Mouse (Mus musculus): Measurements from ENCODE around the gene Adgrg5. TPM values are rescaled to one million over a fixed set of nuclear protein-coding genes. Genes with fewer than 3 reads are reported as not detected.

Gene Adgrg5
- polyA plus RNA-seq, 1 experiment, result 13.2 TPM

DNA sequence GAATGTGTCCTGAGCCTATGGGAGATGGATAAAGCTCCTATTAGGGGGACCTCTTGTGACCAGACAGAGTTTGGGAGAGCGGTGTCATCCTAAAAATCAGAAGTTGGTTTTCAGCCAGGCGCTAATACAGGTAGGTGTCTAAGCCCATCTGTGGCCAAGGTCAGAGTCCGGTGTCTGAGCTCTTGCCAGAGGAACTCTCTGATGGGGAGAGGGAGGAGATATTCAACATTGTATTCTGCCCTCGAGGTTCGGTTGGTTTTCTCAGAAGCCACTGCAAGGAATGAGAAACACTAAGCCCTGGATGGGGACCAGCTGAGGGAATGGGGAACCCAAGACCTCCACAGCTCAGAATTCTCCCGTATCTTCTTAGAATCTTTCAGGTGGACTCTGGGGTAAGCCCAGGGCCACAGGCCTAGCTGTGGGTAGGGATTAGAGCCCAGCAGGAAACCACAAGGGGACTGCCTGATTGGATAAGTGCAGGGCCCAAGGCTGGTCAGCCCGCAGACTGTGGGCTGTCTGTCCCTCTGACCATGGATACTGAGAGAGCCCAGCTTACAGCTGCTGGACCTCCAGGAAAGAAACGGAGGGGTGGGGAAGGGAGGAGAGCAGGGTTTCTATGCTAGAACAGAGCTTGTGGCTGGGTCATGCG is 7.1 kb upstream of the Adgrg5 start:
- no peak for DNase-seq (ENCODE audit: low read depth, low spot score)
- WGBS, result 55% methylated on average over 9 of the region's 9 CpGs

DNA sequence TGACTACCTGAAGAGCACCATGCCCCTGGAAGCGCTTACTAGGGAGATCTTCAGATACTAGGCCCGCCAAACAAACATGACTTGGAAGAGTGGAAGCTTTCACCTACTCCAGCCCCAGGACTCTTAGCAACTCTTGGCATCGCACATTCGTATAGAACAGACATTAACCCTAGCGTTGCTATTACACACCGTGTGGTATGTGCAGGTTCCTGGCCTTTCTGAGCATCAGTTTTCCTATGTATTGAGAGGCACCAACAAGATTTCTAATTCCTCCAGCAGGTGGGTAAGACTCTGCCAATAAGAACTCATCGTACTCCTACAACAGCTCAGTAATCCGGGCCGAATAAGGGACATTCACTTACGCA is 6.6 kb upstream of the Adgrg5 start:
- 27% methylated on average over 10 of the region's 10 CpGs for WGBS
- no peak for DNase-seq (ENCODE audit: low read depth, low spot score)

DNA sequence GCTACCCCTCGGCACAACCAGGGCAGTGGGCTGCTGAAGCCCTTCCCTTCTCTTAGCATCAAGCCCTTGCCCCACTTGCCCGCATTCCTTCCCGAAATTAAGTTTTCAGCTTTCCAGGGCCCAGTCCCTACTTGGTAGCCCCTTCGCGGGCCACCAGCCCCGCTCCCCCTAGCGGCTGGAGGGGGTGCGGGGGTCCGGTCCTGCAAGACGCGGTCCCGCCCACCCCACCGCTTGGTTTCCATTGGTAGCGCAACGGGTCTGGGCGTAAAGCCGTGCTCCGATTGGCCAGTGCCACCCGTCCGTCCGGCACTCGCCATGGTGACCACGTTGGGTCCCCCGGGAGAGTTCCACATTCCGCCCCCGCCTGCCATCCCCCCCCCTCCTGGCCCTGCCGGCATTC is 6.1 kb upstream of the Adgrg5 start:
- under 1% methylated on average over 27 of the region's 27 CpGs for WGBS
- no peak for DNase-seq (ENCODE audit: low read depth, low spot score)

DNA sequence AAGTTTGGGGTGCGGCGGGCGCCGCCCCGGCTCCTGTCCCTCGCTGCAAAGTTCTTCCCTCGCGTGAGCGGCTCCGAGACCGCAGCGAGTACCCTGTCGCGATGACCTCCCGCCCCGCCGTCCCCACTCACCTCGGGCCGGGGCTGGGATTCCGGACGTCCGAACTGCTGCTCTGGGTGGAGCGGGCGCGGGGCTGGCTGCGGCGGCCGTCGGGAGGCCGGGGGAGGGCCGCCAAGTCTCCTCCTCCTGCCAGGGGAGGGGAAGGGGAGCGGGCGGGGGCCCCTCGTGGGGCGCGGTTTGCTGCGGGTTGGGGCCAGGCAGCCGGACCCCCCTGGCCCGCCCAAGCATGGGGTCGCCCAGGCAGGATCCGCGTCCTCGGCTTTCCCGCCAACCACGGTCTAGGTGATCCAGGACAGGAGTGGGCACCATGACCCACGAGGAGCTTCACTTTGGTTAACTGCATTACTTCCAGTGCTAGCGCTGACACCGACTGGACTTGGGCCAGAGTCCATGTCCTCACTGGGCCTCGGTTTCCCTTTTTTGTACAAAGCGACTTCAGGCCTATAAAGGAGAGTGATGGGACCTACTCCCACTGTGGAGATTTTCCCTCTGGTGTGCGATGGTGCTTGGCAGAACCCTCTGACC is 5.5 kb upstream of the Adgrg5 start, which contains the start of gene Ccdc102a:
Ccdc102a (minus strand) TSS at position 248 of the 645 bp plus-strand sequence.
- 4% methylated on average over 44 of the region's 51 CpGs for WGBS
- no peak for DNase-seq (ENCODE audit: low read depth, low spot score)

DNA sequence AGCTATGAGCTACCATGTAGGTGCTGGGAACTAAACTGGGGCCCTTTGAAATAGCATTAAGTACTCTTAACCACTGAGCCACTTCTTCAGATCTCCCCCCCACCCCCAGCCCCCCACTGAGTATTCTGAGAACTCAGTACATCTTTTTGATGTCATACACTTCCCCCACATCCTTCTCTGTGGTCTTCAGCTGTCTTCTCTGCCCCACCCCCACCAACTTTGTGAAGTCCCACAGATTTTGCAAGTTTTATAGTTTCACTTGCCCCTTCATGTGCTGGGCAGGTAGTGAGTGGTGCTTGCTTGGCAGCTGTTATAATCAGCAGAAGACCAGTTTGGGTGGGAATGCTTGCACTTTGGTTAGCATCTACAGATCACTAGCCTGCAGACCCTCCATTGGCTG is 4.2 kb upstream of the Adgrg5 start:
- DNase-seq (ENCODE audit: low read depth, low spot score), result no peak

DNA sequence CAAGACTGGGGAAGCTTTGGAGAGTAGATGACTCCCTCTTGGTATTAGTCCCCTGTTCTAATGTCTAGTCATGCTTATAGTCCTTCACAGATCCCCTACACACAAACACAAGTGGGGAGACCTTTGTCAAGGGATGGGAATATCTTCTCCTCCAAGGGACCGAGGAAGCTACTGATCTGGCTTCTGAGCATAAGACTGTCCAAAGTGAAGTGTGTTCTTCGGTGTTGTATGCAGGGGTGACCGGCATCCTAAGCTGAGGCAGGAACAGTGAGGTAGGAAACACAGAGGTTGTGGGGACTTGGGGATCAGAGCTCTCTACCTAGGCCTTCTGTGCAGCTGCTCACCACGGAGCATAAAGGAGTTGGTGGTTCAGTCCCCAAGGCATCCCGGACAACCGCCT is 1.3 kb upstream of the Adgrg5 start:
- WGBS, result 49% methylated on average over 6 of the region's 6 CpGs
- no peak for DNase-seq (ENCODE audit: low read depth, low spot score)

DNA sequence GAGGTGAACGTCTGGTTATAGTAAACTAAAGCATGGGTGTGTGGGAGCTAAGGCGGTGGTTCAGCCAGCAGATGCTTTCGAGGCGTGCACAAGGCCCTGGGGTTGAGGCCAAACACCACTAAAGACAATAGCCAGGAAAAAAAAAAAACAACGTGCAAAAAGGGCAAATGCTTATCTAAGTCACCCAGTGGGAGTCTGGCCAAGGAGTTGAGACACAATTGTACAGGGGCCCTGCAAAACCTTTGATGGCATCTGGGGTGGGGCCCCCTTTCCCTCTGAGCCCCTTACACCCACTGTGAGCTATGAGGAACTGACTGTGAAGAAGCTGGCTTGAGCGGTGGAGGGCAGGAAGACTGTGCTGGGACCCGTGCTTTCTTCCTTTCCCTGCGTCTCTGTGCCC is 892 bp upstream of the Adgrg5 start:
- DNase-seq (ENCODE audit: low read depth, low spot score), result no peak
- 13% methylated on average over 8 of the region's 8 CpGs for WGBS

DNA sequence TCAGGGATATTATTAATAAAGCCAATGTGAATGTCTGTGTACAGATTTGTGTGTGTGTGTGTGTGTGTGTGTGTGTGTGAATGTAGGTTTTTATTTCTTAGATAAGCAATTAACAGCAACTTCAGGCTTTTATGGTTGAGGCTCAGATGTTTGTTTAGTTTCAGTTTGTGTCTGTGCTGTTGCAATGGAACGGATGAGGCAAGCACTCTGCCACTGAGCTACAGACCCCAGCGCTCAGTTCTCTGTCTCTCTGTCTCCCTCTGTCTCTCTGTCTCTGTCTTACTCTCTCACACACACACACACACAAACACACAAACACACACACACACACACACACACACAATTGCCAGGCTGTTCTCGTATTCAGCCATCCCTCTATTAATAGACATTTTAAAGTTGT is 4.7 kb downstream of the Adgrg5 start:
- no peak for DNase-seq (ENCODE audit: low read depth, low spot score)
- 41% methylated on average over 3 of the region's 3 CpGs for WGBS

DNA sequence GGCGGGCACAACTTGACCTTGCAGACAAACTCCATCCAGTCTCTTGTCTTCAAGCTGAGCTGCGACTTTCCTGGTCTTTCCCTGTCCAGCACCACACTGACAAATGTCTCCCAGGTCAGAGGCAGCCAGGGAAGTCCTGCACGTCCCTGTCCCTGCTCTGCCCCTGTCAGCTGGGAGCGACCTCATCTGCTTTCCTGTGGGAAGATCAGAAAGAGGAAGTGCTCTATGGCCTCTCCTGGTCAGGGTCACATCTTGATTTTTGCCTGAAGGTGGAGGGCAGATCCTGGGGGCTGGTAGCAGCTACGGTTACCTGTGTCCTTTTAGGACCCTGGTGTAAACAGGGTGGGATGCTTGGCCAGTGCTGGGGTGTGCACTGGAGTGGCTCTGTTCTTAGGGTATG is 10.4 kb downstream of the Adgrg5 start:
- 46% methylated on average over 5 of the region's 5 CpGs for WGBS
- no peak for DNase-seq (ENCODE audit: low read depth, low spot score)

DNA sequence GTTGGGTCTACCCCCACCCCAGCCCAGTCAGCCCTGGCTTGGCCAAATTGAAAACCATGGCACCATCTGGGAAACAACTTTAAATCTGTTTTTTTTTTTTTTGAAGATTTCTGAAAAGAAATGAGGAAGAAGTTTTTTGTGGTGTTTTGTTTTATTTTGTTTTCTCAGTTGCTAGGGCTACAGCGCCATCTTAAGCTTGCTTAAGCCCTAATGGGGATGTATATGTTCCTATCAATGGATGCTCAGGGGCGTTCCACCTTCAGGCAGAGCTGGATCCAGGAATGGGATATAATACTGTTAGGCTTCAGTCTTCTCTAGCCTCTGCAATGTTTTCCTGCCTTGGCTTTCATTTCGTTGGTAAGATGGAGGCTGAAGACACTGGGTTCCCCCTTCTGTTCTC is 11.7 kb downstream of the Adgrg5 start:
- WGBS, result 63% methylated on average over 3 of the region's 3 CpGs
- DNase-seq (ENCODE audit: low read depth, low spot score), result no peak

DNA sequence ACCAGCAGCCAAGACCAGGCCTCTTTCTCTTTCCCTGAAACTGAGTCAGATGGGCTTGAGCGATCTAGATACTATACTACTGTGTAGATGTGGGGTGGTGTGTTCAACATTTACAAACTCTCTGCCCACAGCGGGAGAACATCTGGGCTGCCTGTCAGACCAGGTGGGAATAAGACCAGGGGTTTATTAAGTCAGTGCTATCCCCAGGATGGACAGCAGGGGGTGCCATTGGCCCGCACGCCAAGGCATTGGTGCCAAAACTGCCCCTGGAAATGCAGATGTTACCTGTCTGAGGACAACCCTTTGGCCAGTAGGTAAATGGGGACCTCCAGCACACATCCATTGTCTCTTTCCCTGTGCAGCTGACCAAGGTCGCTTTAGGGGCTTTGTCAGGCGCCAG is 19.1 kb downstream of the Adgrg5 start:
- 12% methylated on average over 6 of the region's 6 CpGs for WGBS
- DNase-seq (ENCODE audit: low read depth, low spot score), result no peak

DNA sequence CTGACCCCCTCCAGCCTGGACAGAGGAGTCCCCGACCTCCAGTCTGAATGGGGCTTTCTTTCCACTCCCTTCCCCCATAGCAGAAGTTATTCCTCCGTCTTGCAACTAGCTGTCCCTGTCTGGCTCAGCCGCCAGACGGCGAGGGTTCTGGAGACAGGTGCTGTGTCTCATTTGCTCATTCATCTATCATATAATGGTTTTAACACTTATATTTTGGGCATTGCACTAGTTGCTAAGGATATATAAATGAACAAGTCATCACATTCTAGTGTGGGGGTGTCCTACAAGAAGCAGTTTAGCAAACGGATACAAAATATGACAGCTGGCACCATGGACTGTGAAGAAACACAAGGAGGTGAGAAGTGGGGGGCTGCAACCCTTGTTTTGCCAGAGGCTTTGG is 21.7 kb downstream of the Adgrg5 start:
- no peak for DNase-seq (ENCODE audit: low read depth, low spot score)
- WGBS, result 63% methylated on average over 6 of the region's 6 CpGs

DNA sequence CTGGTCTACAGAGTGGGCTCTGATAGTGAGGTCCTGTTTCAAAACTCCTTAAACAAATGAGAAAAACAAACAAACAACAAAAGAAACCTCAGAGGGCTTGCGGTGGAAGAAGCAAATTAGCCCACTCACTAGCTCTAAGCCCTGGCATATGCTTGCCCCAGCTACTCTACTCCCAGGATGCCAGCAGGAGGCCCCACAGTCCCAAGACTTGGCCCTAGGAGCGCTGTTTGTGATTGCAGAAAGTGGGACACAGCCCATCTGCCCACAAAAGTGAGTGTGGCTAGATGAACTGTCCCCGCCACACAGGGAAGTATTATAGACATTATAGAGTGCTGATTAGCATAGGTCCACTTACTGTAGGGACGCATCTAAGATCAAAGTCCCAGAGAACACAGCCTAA is 24.9 kb downstream of the Adgrg5 start:
- DNase-seq (ENCODE audit: low read depth, low spot score), result no peak
- 80% methylated on average over 4 of the region's 4 CpGs for WGBS

DNA sequence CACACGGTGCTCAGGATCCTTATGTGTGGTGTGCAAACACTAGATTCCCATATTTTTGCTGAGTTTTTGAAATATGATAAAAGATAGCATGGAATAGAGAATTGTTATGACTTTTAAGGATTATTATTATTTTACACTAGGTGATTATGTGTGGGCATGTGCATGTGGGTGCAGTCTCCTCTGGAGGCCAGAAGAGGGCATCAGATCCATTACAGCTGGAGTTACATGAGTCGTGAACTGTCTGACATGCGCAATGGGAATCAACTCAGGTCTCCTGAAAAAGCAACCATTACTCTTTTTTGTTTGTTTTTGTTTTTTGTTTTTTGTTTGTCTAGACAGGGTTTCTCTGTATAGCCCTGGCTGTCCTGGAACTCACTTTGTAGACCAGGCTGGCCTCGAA is 25.5 kb downstream of the Adgrg5 start:
- DNase-seq (ENCODE audit: low read depth, low spot score), result no peak
- 87% methylated on average over 4 of the region's 4 CpGs for WGBS

DNA sequence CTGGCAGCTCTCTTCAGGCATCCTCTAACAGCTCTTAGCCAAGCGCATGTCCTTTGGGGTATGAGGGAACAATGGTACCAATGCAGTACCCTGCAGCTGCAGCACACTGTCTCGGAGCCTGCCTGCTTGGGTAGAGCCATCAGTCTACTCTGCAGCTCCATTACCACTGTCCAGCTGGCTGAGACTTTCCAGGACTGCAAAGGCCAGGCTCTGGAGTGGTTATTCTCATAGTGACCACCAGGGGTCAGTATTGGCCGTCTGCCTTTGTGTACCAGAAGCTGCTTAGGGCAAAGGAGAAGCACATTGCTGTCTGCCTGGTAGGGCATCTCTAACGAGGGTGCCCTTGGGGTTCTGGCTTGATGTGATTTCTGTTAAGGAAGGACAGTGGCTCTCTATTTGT is 26.6 kb downstream of the Adgrg5 start:
- 18% methylated on average over 4 of the region's 4 CpGs for WGBS
- peak; percentile 40 for DNase-seq (ENCODE audit: low read depth, low spot score)

DNA sequence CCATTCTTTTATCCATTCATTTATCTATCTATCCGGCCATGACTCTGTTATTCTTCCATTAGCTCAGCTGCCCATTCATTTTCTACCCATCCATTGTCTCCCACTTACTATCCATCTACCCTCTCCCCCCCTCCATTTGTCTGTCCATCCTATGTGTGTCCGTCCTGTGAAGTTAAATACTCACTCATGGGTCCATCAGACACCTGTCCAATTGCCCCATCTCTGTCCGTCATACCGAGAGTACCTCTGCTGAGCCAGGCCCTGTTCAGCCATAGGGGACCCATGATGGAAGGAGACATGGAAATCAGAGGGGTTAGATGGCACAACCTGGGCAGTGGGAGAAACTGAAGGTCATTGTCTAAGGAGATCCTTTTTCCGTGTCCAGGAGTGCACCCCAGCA is 27.0 kb downstream of the Adgrg5 start:
- WGBS, result 77% methylated on average over 5 of the region's 5 CpGs
- DNase-seq (ENCODE audit: low read depth, low spot score), result no peak

DNA sequence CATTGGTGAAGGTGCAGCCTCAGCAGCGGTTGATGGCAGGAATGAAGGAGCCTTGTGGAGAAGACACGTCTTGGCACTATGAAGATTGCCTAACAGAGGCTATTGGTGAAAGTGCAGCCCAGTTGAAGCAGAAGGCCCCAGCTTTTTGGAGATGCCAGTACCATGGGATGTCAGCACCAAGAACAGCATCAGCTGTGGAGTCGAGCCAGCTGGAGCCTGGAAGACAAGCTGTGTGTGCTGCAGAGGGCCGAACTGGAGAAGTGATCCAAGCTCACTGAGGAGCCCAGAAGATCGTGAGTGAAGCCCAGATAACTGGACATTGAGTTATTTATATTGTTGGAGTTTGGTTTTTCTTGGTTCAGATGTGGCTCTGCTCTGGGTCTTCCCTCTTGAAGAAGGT is 28.6 kb downstream of the Adgrg5 start:
- 79% methylated on average over 5 of the region's 5 CpGs for WGBS

DNA sequence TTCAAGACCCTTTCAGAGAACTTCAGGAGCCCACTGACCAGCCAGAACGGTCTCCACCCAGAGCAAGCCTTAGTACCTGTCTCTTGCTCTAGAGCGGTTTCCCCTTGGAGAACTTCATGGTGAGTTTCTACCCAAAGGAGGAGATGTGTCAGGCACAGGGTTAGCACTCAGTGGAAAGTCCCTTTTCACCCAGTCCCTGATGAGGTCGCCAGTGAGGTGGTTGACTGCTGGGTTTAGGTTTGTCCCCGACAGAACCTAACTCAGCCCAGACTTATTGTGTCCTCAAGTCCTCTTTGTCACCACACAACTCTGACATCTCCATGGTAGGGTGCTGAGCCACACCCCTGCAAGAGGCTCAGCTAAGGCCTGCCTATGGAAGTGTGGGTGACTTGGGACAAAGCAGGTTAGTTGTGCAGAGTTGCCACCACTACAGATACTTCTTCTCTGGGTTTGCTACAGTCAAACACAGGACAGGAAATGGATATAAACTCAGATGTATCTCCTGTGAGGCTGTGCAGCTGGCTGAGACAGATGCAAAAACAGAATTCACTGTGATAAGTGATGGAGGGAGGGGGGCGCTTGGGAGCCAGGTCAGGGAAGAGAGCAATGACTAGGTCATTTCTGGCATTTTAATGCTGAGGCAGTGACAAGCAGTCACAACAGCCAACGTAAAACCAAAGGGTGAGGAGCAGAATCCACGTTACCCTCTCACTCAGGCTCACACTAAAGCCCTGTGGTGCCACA is 30.3 kb downstream of the Adgrg5 start:
- DNase-seq (ENCODE audit: low read depth, low spot score), result no peak
- 70% methylated on average over 7 of the region's 7 CpGs for WGBS

More for the DNA sequence above, 28.6 kb downstream of the Adgrg5 start:
- no peak for DNase-seq (ENCODE audit: low read depth, low spot score)

DNA sequence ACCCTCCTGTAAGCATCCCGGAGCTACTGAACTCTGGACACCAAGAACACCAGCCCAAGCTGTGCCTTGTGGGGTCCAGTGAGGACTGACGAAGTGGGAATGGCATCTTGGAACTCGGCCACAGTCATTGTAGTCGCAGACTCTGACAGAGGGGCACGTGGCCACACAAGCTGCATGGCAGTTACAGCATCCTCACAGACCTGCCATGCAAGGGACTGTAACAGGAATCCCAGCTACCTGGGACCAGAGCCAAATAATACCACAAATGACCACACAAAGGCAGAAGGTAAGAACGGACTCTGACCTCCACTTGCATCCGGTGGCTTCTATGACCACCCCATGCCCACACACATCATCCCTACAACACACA is 30.9 kb downstream of the Adgrg5 start:
- DNase-seq (ENCODE audit: low read depth, low spot score), result no peak
- WGBS, result 25% methylated on average over 7 of the region's 7 CpGs

DNA sequence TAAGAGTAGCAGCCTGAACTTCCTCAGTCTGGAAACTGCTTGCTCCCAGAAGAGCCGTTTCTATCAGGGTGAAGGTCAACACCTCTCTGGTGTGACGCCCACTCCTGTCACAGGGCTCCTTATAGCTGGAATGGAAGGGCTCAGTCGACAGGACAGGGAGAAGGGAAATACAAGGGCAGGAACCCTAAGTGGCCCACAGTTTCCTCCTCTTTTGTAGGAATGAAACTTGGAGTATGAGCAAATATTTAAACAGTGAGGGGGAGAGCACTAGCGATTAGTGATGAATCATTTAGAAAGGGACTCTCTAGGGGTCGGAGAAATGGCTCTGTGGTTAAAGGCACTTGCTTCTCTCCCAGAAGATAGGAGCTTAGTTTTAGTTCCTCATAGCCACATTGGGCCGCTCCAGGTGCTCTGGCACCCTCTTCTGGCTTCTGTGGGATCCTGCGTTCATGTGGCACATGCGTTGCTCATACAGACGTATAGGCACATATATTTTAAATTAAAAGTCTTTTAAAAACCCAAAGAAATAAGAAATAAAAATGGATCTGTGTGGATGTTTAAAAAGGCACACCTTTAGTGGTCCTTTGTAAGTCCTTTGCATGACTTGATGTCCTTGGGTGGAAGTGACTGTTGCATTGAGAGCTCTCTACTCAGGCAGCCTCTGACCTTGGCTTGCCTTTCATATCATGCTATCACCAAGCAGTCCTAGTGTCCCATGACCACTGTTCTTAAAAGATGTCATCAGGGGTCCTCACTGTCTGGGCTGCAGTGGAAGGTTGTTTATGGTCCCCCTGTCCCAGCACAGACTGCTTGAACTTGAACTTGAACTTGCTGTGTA is 31.6 kb downstream of the Adgrg5 start:
- no peak for DNase-seq (ENCODE audit: low read depth, low spot score)
- 6% methylated on average over 9 of the region's 9 CpGs for WGBS
